Mouse (Mus musculus) right cerebral cortex, adult 2 months (tissue): ENCODE measurements around the gene Nsun2.
A peak's percentile ranks its signal among the peaks of the same experiment; 100 is the strongest.
"Not testable (repeated sequence)": the region's sequence is repeated elsewhere in the genome, so short reads cannot be mapped to it uniquely, and the experiment has no call there.

Experiments
- DNase-seq, 2 experiments: peaks; one replicate each; pipeline ENCODE4 v3.0.0; 2021 to 2022; ENCODE audit warnings: low spot score in 2 of 2

Nsun2 gene

GRCm38 (mm10) chr13:69591338-69591737, 57.8 kb downstream of the Nsun2 start:
- no peak for DNase-seq

GRCm38 (mm10) chr13:69592226-69592625, 58.7 kb downstream of the Nsun2 start:
- DNase-seq: no peak

GRCm38 (mm10) chr13:69593453-69593852, 59.9 kb downstream of the Nsun2 start:
- DNase-seq: no peak

- DNase-seq: no peak
Measured at GRCm38 (mm10) chr13:69594577-69595256, 61.2 kb downstream of the Nsun2 start.

- DNase-seq: no peak
Measured at GRCm38 (mm10) chr13:69595911-69596310, 62.4 kb downstream of the Nsun2 start.

- no peak for DNase-seq
Measured at GRCm38 (mm10) chr13:69596515-69596914, 63.0 kb downstream of the Nsun2 start.

GRCm38 (mm10) chr13:69598867-69599266, 65.3 kb downstream of the Nsun2 start:
- DNase-seq: no peak

GRCm38 (mm10) chr13:69600863-69601262, 67.3 kb downstream of the Nsun2 start:
- not testable (repeated sequence) for DNase-seq

- DNase-seq: no peak
Measured at GRCm38 (mm10) chr13:69601321-69601720, 67.8 kb downstream of the Nsun2 start.

GRCm38 (mm10) chr13:69604670-69605069, 71.1 kb downstream of the Nsun2 start:
- DNase-seq: no peak

- no peak for DNase-seq
Measured at GRCm38 (mm10) chr13:69608734-69609133, 75.2 kb downstream of the Nsun2 start.

- DNase-seq: peak in 1 of 2 experiments; percentile 36
Measured at GRCm38 (mm10) chr13:69610751-69611397, 77.3 kb downstream of the Nsun2 start.

GRCm38 (mm10) chr13:69611398-69612174, 78.0 kb downstream of the Nsun2 start, which contains the start of gene Srd5a1:
Srd5a1 (minus strand) TSS chr13:69611442.
- peak; percentile 99 to 100 for DNase-seq

- DNase-seq: no peak
Measured at GRCm38 (mm10) chr13:69612175-69612544, 78.6 kb downstream of the Nsun2 start.

GRCm38 (mm10) chr13:69616716-69617115, 83.2 kb downstream of the Nsun2 start:
- no peak for DNase-seq

GRCm38 (mm10) chr13:69623843-69624242, 90.3 kb downstream of the Nsun2 start:
- DNase-seq: no peak

GRCm38 (mm10) chr13:69624510-69624909, 91.0 kb downstream of the Nsun2 start:
- no peak for DNase-seq

GRCm38 (mm10) chr13:69627941-69628340, 94.4 kb downstream of the Nsun2 start:
- DNase-seq: no peak

GRCm38 (mm10) chr13:69630576-69630975, 97.0 kb downstream of the Nsun2 start:
- DNase-seq: no peak

GRCm38 (mm10) chr13:69631111-69631510, 97.6 kb downstream of the Nsun2 start:
- DNase-seq: no peak

GRCm38 (mm10) chr13:69631659-69632058, 98.1 kb downstream of the Nsun2 start:
- no peak for DNase-seq

- no peak for DNase-seq
Measured at GRCm38 (mm10) chr13:69633551-69633950, 100.0 kb downstream of the Nsun2 start.

- no peak for DNase-seq
Measured at GRCm38 (mm10) chr13:69633988-69634387, 100.4 kb downstream of the Nsun2 start.
